Mouse (Mus musculus) kidney, adult 2 months (tissue): Measurements from ENCODE around the gene Rps12-ps3. TPM values are rescaled to one million over a fixed set of nuclear protein-coding genes. Genes with fewer than 3 reads are reported as not detected.

Experiments
- DNase-seq: peaks from one replicate; pipeline ENCODE4 v3.0.0; 2021
- H3K27ac ChIP-seq: fragments of 200-500 bp; 2 replicates; pipeline ENCODE4 v1.5.1; 2012; ENCODE audit warnings: low read depth, low read length, control low read depth, inconsistent platforms; ENCODE audit not compliant: insufficient read depth
- H3K27me3 ChIP-seq: fragments of 200-500 bp; replicated peaks from 2 replicates; pipeline ENCODE4 v1.6.1; 2012; ENCODE audit warnings: mild to moderate bottlenecking, moderate library complexity, low read length, inconsistent platforms; ENCODE audit not compliant: control insufficient read depth, insufficient read depth
- H3K36me3 ChIP-seq: fragments of 200-500 bp; 2 replicates; pipeline ENCODE4 v1.6.1; 2012; ENCODE audit warnings: mild to moderate bottlenecking, moderate library complexity, low read length, inconsistent platforms; ENCODE audit not compliant: control insufficient read depth, insufficient read depth
- H3K4me1 ChIP-seq: fragments of 200-500 bp; 2 replicates; pipeline ENCODE4 v1.6.1; 2011; ENCODE audit warnings: low read length; ENCODE audit not compliant: control insufficient read depth, insufficient read depth
- H3K4me3 ChIP-seq: fragments of 200-500 bp; 2 replicates; pipeline ENCODE4 v1.5.1; 2011; ENCODE audit warnings: mild to moderate bottlenecking, low read depth, low read length, control low read depth; ENCODE audit not compliant: insufficient read depth
- CTCF ChIP-seq: fragments of 200-500 bp; conservative IDR thresholded peaks from 2 replicates; pipeline ENCODE4 v1.5.1; 2011; ENCODE audit warnings: low read depth, mild to moderate bottlenecking, control low read depth, low read length, moderate library complexity, mixed read lengths; ENCODE audit not compliant: insufficient read depth, insufficient read length
- POLR2A ChIP-seq: fragments of 200-500 bp; IDR thresholded peaks from one replicate; pipeline ENCODE4 v1.6.1; 2011; ENCODE audit warnings: low read depth, low read length, control low read depth
- WGBS: fragments of 180-500 bp; shearing (Covaris S2); methylation state at CpG from one replicate; pipeline ENCODE4 v1.1.7; 2018; 5-methylcytosine and 5-hydroxymethylcytosine counted together
- polyA plus RNA-seq: library from polyadenylated mRNA; depleted of rRNA; stranded (reverse); fragments of >200 nt; gene quantifications from 2 replicates; pipeline ENCODE4 v1.2.3, GENCODE M21; 2012

Gene Rps12-ps3
- polyA plus RNA-seq, 1 experiment = 1,736 TPM

GRCm38 (mm10) chr19:59292183-59292839 lies 29.8 kb upstream of the Rps12-ps3 start:
- Histone ChIP-seq H3K27ac (no peak overlapping the region), H3K4me1 (no peaks in the 10 kb centered on the region), H3K36me3 (no peaks in the 10 kb centered on the region), H3K4me3 (no peak overlapping the region), H3K27me3 (no peaks in the 10 kb centered on the region)
- TF ChIP-seq POLR2A (no peak), CTCF (no peak)
- whole genome bisulfite sequencing = 89% methylated on average over 5 of the region's 5 CpGs
- DNase-seq = no peak

DNA sequence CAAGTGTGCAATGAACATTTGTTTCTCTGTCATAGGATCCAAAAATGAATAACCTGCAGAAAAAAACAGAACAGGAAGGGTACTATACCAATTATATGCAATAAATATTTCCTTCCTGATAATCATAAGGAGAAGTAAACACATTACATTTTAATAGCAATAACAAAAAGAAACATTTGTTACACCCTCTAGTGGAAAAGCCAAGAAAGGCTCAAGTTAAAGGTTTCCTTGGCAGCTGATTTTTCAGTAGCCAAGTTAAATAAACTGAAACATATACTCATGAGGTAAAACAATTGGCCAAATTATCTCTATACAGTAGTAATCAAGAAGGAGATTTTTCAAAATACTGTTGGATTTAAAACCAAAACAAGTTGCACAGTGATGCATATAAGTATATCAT lies 6.8 kb upstream of the Rps12-ps3 start:
- H3K36me3 ChIP-seq = no peaks in the 10 kb centered on the region
- DNase-seq = no peak
- TF ChIP-seq POLR2A (no peak), CTCF (no peak)

GRCm38 (mm10) chr19:59316571-59316970 lies 5.5 kb upstream of the Rps12-ps3 start:
- H3K4me1 ChIP-seq = no peaks in the 10 kb centered on the region
- H3K4me3 ChIP-seq = no peak overlapping the region
- TF ChIP-seq CTCF (peak; percentile 49), POLR2A (no peak)
- H3K27ac ChIP-seq = no peak overlapping the region
- no peaks in the 10 kb centered on the region for H3K27me3 ChIP-seq
- DNase-seq = peak; percentile 14
- no peaks in the 10 kb centered on the region for H3K36me3 ChIP-seq

More for the DNA sequence above, 6.8 kb upstream of the Rps12-ps3 start:
- Histone ChIP-seq H3K27ac (no peak overlapping the region), H3K4me3 (no peak overlapping the region), H3K4me1 (no peaks in the 10 kb centered on the region; the same call in 1 of the 2 replicates), H3K27me3 (no peaks in the 10 kb centered on the region)

DNA sequence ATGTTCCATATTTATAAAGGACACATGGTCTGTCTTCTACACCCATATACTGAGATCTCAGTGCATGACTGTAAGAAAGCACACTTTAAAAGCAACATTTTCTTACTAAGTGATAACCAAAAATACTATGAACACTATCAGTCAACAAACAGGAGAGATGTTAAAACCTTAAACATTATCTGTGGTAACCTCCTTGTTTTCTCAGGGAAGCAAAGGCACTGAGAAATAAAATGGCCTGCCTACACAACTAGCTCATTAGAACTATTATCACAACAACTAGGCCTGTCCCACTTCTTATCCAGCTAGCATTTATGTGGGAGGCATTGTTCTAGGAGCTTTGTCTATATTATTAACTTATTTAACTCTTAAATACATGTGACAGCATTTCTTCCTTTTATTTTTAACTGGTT lies 8.7 kb downstream of the Rps12-ps3 start:
- H3K36me3 ChIP-seq = no peaks in the 10 kb centered on the region
- TF ChIP-seq CTCF (no peak), POLR2A (no peak)

DNA sequence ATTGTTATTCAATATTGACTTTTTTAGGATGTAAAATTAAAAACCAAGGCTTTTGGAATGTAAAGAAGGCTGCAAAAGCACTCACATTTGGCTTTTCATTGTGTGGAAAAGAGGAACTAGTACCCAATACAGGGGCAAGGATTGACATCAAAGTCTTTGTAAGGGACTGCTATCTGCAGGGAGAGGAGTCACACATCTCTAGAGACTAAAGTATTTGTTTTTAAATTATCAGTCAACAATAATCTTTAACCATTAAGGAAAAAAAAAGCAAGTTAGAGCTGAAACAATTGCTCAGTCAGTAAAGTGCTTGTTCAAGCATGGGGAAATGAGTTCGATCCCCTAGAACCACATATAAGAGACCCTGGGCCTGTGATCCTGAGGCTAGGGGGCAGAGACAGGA lies 14.6 kb downstream of the Rps12-ps3 start:
- WGBS = 93% methylated on average over 1 of the region's 1 CpGs
- TF ChIP-seq POLR2A = no peak
- no peak for TF ChIP-seq CTCF

More for the DNA sequence above, 8.7 kb downstream of the Rps12-ps3 start:
- Histone ChIP-seq H3K27ac (no peak overlapping the region), H3K4me3 (no peak overlapping the region), H3K27me3 (no peaks in the 10 kb centered on the region), H3K4me1 (0 out of 2 replicates have a peak, but pooled peaks cover 2% of the 10 kb centered on the region)
- no peak for DNase-seq

DNA sequence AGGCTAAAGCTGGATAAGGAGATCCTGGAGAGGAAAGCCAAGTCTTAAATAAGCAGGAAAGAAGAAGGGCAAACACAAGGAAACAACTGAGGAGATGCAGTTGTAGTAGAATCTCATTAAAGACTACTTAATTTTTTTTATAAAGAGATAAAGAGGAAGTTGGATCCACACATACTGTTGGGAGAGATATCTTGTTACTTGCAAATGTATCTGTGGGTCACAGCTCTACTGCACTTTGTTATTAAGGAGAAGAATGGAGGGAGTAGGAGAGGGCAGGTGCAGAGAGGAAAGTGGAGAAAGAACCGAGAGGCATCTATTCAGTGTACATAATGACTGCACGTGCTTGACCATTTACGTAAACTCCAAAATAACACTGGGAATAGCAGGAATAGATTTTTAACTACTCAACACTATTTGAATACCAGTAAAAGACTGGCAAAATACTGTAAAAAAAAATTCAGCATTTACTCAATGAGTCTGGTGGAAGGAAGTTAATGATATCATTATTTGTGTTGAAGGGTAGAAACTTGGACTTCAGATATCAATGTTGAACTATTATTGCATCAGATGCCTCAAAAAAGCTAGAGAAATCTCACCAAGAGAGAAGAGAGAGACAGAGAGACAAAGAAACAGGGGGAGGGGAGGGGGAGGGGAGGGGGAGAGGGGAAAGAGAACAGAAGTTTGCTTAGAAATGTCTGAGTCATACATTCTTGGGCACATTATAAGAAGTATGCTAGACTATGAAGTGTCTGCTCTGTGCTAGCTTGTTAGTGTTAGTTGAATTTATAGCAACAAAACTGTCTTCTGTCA lies 16.0 kb downstream of the Rps12-ps3 start:
- TF ChIP-seq CTCF = no peak
- no peak for TF ChIP-seq POLR2A
- no peak overlapping the region for H3K4me3 ChIP-seq

More for the DNA sequence above, 14.6 kb downstream of the Rps12-ps3 start:
- Histone ChIP-seq H3K4me1 (0 out of 2 replicates have a peak, but pooled peaks cover 2% of the 10 kb centered on the region), H3K4me3 (no peak overlapping the region), H3K36me3 (no peaks in the 10 kb centered on the region), H3K27ac (no peak overlapping the region), H3K27me3 (no peaks in the 10 kb centered on the region)
- DNase-seq = no peak

DNA sequence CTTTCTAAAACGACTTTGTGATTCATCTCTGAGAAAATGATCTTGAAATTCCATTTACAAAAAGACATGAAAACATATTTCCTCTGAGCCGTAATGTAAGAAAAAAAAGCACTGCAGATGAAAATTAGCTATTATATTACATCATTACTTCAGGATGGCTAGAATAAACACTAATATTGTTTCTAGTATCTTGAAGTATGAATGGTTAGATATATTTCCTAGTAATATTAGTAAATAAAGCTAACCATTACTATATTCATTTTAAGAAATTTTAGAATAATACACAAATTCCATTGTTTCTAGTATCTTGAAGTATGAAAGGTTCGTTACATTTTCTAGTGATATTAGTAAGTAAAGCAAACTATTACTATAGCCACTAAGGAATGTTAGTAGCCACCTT lies 17.8 kb downstream of the Rps12-ps3 start:
- Histone ChIP-seq H3K4me1 (peaks cover 5% of the 10 kb centered on the region; the same call in 1 of the 2 replicates), H3K27me3 (no peaks in the 10 kb centered on the region), H3K36me3 (no peaks in the 10 kb centered on the region), H3K4me3 (no peak overlapping the region), H3K27ac (no peak overlapping the region)
- TF ChIP-seq CTCF = no peak
- no peak for TF ChIP-seq POLR2A
- no peak for DNase-seq
- WGBS = 79% methylated on average over 3 of the region's 3 CpGs

More for the DNA sequence above, 16.0 kb downstream of the Rps12-ps3 start:
- Histone ChIP-seq H3K27me3 (no peaks in the 10 kb centered on the region), H3K36me3 (no peaks in the 10 kb centered on the region), H3K4me1 (peaks cover 5% of the 10 kb centered on the region; the same call in 1 of the 2 replicates), H3K27ac (no peak overlapping the region)
- DNase-seq = no peak
- WGBS = 89% methylated on average over 3 of the region's 3 CpGs
